Mouse (Mus musculus): Measurements from ENCODE around the gene Stard7. TPM values are rescaled to one million over a fixed set of nuclear protein-coding genes. Genes with fewer than 3 reads are reported as not detected.

The Stard7 gene
- total RNA-seq, 2 experiments from 2014 or later = 81.9 to 100 TPM

Other genes with a start within 250 kb of the Stard7 start
- 10 to 100 TPM; 21.6 to 33.8 TPM for gene Blvra, start 199.6 kb upstream of the Stard7 start, total RNA-seq (2021)
- gene Ncaph, start 136.3 kb upstream of the Stard7 start, total RNA-seq (2021) = 1 to 10 TPM; 1.3 to 1.9 TPM
- 1 to 10 TPM; 4.7 to 5.8 TPM for gene Itpripl1, start 126.8 kb upstream of the Stard7 start, total RNA-seq (2021)
- 1 to 10 TPM in 1 of 2 experiments, under 1 TPM in 1; 0.96 to 1.5 TPM for gene 1810024B03Rik, start 61.9 kb upstream of the Stard7 start, total RNA-seq (2021)
- 10 to 100 TPM; 63.0 to 68.6 TPM for gene Snrnp200, start 61.8 kb upstream of the Stard7 start, total RNA-seq (2021)
- 100 to 1,000 TPM in 1 of 2 experiments, 10 to 100 TPM in 1; 92.7 to 103 TPM for gene Ciao1, start 22.4 kb upstream of the Stard7 start, total RNA-seq (2021)
- 10 to 100 TPM; 71.4 to 80.8 TPM for gene Tmem127, start 22.3 kb upstream of the Stard7 start, total RNA-seq (2021)
- gene Dusp2, start 65.9 kb downstream of the Stard7 start, total RNA-seq (2021) = 1 to 10 TPM in 1 of 2 experiments, under 1 TPM in 1; 0.66 to 2.0 TPM
- gene Astl, start 68.4 kb downstream of the Stard7 start, total RNA-seq (2021) = not detected
- gene Adra2b, start 93.0 kb downstream of the Stard7 start, total RNA-seq (2021) = 1 to 10 TPM; 1.1 to 1.9 TPM
- under 1 TPM in 1 of 2 experiments, not detected in 1; 0.19 TPM for gene Gpat2, start 155.0 kb downstream of the Stard7 start, total RNA-seq (2021)
- gene Fahd2a, start 174.3 kb downstream of the Stard7 start, total RNA-seq (2021) = 10 to 100 TPM; 46.4 to 48.2 TPM

All from adrenal gland, adult 18-20 months (tissue).